Mouse (Mus musculus) layer of hippocampus, adult 18-20 months (tissue): ENCODE data around the gene Rnf4. TPM values are rescaled to one million over a fixed set of nuclear protein-coding genes. Genes with fewer than 3 reads are reported as not detected.

ENCODE experiments used
- DNase-seq, 2 experiments: peaks; one replicate each; pipeline ENCODE4 v3.0.0; 2022; ENCODE audit warnings: low spot score in 2 of 2
- long read RNA-seq: library from polyadenylated mRNA; stranded (forward); transcript quantifications from one replicate; pipeline ENCODE4 v2.0.0, GENCODE M21; 2021
- total RNA-seq, 2 experiments: library from RNA; stranded (reverse); gene quantifications; 2 replicates each; pipeline ENCODE4 v1.2.3; 2021

Gene Rnf4
- total RNA-seq: 10 to 100 TPM; 76.8 to 82.1 TPM
- long read RNA-seq, full-length matches to known transcripts: 6 of 14 reads
- long read RNA-seq, partial matches to known transcripts: 0 of 14 reads
- long read RNA-seq, other reads (novel, unspliced or antisense): 8 of 14 reads

- peak; percentile 96 to 98 for DNase-seq
These were observed at the start of gene Rnf4 for GRCm38 (mm10) chr5:34336097-34336774. Gene Rnf4, plus strand, starts transcription at chr5:34336289.

- no peak for DNase-seq
These were observed 49.6 kb upstream of the Rnf4 start for GRCm38 (mm10) chr5:34286516-34286915.

- no peak for DNase-seq
These were observed 48.9 kb upstream of the Rnf4 start for GRCm38 (mm10) chr5:34287001-34287837.

- DNase-seq: peak in 1 of 2 experiments; percentile 39
These were observed 48.3 kb upstream of the Rnf4 start for GRCm38 (mm10) chr5:34287838-34288145.

- DNase-seq: peak; percentile 97 to 98
These were observed 47.9 kb upstream of the Rnf4 start, which contains the start of the genes Zfyve28 and Cfap99 for GRCm38 (mm10) chr5:34288154-34288716. Gene Zfyve28, minus strand, starts transcription at chr5:34288449. Gene Cfap99, plus strand, starts transcription at chr5:34288600.

- no peak for DNase-seq
These were observed 46.8 kb upstream of the Rnf4 start for GRCm38 (mm10) chr5:34289286-34289685.

- no peak for DNase-seq
These were observed 42.7 kb upstream of the Rnf4 start for GRCm38 (mm10) chr5:34293363-34293762.

GRCm38 (mm10) chr5:34294696-34295095, 41.4 kb upstream of the Rnf4 start:
- no peak for DNase-seq

- no peak for DNase-seq
These were observed 40.9 kb upstream of the Rnf4 start for GRCm38 (mm10) chr5:34295141-34295540.

GRCm38 (mm10) chr5:34298061-34298460, 38.0 kb upstream of the Rnf4 start:
- DNase-seq: peak in 1 of 2 experiments; percentile 39

GRCm38 (mm10) chr5:34298937-34299535, 37.1 kb upstream of the Rnf4 start:
- no peak for DNase-seq

GRCm38 (mm10) chr5:34302377-34302776, 33.7 kb upstream of the Rnf4 start:
- DNase-seq: no peak

GRCm38 (mm10) chr5:34309016-34309415, 27.1 kb upstream of the Rnf4 start:
- DNase-seq: no peak

GRCm38 (mm10) chr5:34319491-34320034, 16.5 kb upstream of the Rnf4 start:
- DNase-seq: no peak

- no peak for DNase-seq
These were observed 14.9 kb upstream of the Rnf4 start for GRCm38 (mm10) chr5:34321236-34321635.

GRCm38 (mm10) chr5:34325286-34325685, 10.8 kb upstream of the Rnf4 start:
- no peak for DNase-seq

GRCm38 (mm10) chr5:34326249-34326691, 9.8 kb upstream of the Rnf4 start:
- peak in 1 of 2 experiments; percentile 5 for DNase-seq

- DNase-seq: peak in 1 of 2 experiments; percentile 9
These were observed 9.1 kb upstream of the Rnf4 start for GRCm38 (mm10) chr5:34326875-34327576.

GRCm38 (mm10) chr5:34330136-34330535, 6.0 kb upstream of the Rnf4 start:
- no peak for DNase-seq

- DNase-seq: no peak
These were observed 2.0 kb upstream of the Rnf4 start for GRCm38 (mm10) chr5:34334081-34334480.
